Comparison of ENCODE assay signal across 12 mouse cellular contexts in genomic region chr5:114572997-114573396, GRCm38 (mm10). TPM values are rescaled to one million over a fixed set of nuclear protein-coding genes. Genes with fewer than 3 reads are reported as not detected.
A peak's percentile ranks its signal among the peaks of the same experiment; 100 is the strongest.
DNase-seq lines count a peak whose midpoint lies in the region; ATAC-seq and TF ChIP-seq lines count a peak whose summit lies in the region.
"Had no signal": no experiment of that assay in that cellular context is flagged by ENCODE, and none has a peak within 500 bp of the region (broad histone marks: within the 10 kb centered on the region; RNA-seq: fewer than 3 reads in every experiment).

No protein-coding gene starts in this region.

- H3K4me3 ChIP-seq in testis, adult 2 months (ENCODE audit: control insufficient read depth, low read depth, low read length) = peak overlapping the region; percentile 73
- peak overlapping the region; percentile 88 for H3K4me3 ChIP-seq in midbrain, embryonic 10.5 days
- H3K4me3 ChIP-seq: embryonic facial prominence, embryonic 13.5 days; left cerebral cortex, adult 2 months had no signal

- no peaks in the 10 kb centered on the region; the same call in 1 of the 2 replicates for H3K27me3 ChIP-seq in testis, adult 2 months (ENCODE audit: control insufficient read depth, insufficient read depth, low read length)
- peaks cover 72% of the 10 kb centered on the region for H3K27me3 ChIP-seq in midbrain, embryonic 10.5 days (ENCODE audit: low read depth, poor library complexity, severe bottlenecking)

- H3K9me3 ChIP-seq in midbrain, embryonic 10.5 days (replicated peaks) = no peaks in the 10 kb centered on the region
- H3K9me3 ChIP-seq: embryonic facial prominence, embryonic 13.5 days had no signal

- DNase-seq in adrenal gland, adult (ENCODE audit: inconsistent age in 2 of 2, low spot score in 1 of 2) = peak; percentile 74 to 84
- no peak for DNase-seq in adrenal gland, postnatal 4 days (ENCODE audit: low spot score in 2 of 2)
- DNase-seq in testis, postnatal 14 days (ENCODE audit: low spot score) = no peak
- DNase-seq in midbrain, embryonic 10.5 days (ENCODE audit: low spot score) = peak; percentile 57
- peak; percentile 82 for DNase-seq in yolk sac, embryonic 10.5 days (ENCODE audit: low spot score)
- DNase-seq in gastrocnemius, adult 8-10 months (ENCODE audit: low spot score in 2 of 2) = no peak
- DNase-seq: gastrocnemius, postnatal 10 days; lung, postnatal 4 days had no signal

- peaks cover 11% of the 10 kb centered on the region for H3K4me1 ChIP-seq in testis, adult 2 months (ENCODE audit: control insufficient read depth, insufficient read depth, low read length)
- peaks cover 99% of the 10 kb centered on the region for H3K4me1 ChIP-seq in midbrain, embryonic 10.5 days

- no peaks in the 10 kb centered on the region for H3K36me3 ChIP-seq in testis, adult 2 months (ENCODE audit: control insufficient read depth, insufficient read depth, low read length)
- peaks cover 14% of the 10 kb centered on the region for H3K36me3 ChIP-seq in midbrain, embryonic 10.5 days
- H3K36me3 ChIP-seq: embryonic facial prominence, embryonic 13.5 days had no signal

- no peak for ATAC-seq in activated CD4-positive, CD25-positive, alpha-beta regulatory T cell, adult 4 months

- TF ChIP-seq CTCF in testis, adult 2 months (IDR thresholded peaks at IDR 0.05; ENCODE audit: control insufficient read depth, insufficient read depth, insufficient replicate concordance, low read depth, low read length) = no peak

- no peak for TF ChIP-seq POLR2A in testis, adult 2 months (IDR thresholded peaks at IDR 0.05; ENCODE audit: control insufficient read depth, low read depth, low read length)

- 7% methylated on average over 2 of the region's 2 CpGs for WGBS in midbrain, embryonic 10.5 days

- no peak overlapping the region for H3K27ac ChIP-seq in testis, adult 2 months (ENCODE audit: control insufficient read depth, insufficient read depth, low read depth, low read length)
- peak overlapping the region; percentile 83 for H3K27ac ChIP-seq in midbrain, embryonic 10.5 days (replicated peaks)
- H3K27ac ChIP-seq: embryonic facial prominence, embryonic 13.5 days; left cerebral cortex, adult 2 months had no signal

RNA-seq across cellular contexts. Expression of gene Fam222a, which starts 5.2 kb away (rescaled TPM):
- total RNA-seq in adrenal gland, postnatal 4 days (2021) = 10 to 100 TPM; 33.7 to 33.9 TPM
- polyA plus RNA-seq in testis, adult 2 months (2012; rRNA removed) = 22.5 and 23.4 TPM in 2 replicates
- polyA plus RNA-seq in midbrain, embryonic 10.5 days (2016; fragmentation: Nextera tagmentation; extraction: Ambion mirVana) = 4.0 and 5.1 TPM in 2 replicates
- total RNA-seq in gastrocnemius, adult 8-10 months (2022) = under 1 TPM; 0.07 to 0.34 (median 0.30) TPM
- polyA plus RNA-seq in activated CD4-positive, CD25-positive, alpha-beta regulatory T cell, adult 4 months (2017; shearing (Covaris generic)) = not detected

Comparison
In these comparisons a context has a peak if more than half of its experiments do, and no peak if none do; other contexts are left out.
1. DNase-seq: peak in adrenal gland, adult (2 of 2), midbrain, embryonic 10.5 days (single experiment) and yolk sac, embryonic 10.5 days (single experiment); none in adrenal gland, postnatal 4 days (0 of 2), testis, postnatal 14 days (single experiment) and gastrocnemius, adult 8-10 months (0 of 2).